Mouse (Mus musculus): ENCODE data around the gene Alx3.

Alx3 gene

DNA sequence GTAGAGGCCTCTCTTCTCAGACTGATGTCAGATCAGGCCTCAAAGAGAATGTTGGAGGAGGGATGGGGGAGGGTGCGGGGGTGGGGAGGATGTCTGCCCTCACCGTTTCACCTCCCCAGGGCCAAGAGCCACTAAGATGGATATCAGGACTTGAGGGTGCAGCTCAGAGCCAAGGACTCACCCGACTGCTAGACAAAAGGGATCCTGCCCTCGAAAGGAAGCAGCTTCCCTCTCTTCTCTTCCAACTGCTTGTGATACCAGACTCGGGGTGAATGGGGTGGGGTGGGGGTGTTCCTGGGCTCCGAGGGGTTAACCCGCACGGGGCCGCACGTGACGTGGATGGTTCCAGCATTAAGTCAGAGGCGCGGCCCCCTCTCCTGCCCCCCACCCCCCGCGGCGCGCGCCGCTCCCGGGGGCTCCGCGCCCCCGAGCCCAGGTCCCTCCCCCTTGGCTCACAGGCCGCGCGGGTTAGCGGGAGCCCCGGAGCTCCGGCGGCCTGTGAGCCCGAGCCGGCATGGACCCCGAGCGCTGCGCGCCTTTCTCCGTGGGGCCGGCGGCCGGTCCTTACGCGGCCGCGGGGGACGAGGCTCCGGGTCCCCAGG, at the start of gene Alx3:
Gene Alx3 (plus strand): TSS at position 370 of the 602 bp plus-strand sequence.
- DNase-seq (ENCODE audit: low spot score): no peak

DNA sequence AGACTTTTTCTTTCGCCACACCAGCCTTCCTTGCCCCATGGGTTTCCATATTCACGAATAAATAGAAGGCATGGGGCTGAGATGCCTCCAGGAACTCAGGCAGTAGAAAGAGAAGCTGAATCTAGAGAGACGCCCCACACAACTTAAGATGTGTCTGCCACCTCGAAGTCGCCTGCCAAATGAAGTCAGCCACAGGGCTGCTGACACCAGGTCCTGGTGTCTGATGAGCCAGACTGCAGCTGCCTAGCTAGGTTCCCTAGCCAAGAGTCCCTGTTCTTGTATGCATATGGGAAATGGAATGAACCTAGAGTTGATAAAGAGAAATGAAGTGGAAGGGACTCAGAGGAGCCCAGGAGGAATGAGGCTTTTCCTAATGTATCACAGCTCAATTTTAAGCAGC, 49.6 kb upstream of the Alx3 start:
- no peak for DNase-seq (ENCODE audit: low spot score)

DNA sequence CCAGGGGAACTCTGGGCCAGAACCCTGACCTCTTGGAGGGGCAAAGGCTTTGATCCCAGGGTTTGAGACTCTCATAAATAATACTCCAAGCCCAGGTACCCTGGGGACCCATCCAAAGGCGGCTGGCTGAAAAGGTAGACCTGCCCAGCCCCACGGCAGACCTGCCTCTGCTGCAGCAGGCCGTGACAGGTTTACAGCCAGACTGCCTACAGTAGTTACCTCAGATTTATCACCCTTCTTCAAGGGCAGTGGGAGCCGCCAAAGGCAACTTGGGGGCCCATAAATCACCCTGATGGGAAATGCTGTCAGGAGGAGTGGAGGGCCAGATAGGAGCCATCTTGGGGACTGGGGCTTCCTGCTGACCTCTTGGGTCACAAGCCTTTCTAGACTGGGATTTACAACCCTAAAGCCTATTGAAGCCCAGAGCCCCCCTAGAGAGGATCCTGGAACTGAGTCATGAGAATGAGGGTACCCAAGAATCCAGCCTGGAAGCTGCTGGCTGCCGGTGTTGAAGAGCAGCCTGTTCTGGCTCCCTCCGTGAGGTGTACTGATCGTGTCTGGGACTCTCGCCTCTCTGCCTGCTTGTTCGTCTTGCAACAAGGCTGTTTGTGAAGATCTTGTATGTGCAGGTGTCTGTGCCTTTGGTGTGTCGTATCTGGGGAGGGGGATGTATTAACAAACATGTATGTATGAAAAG, 49.0 kb upstream of the Alx3 start:
- peak; percentile 83 for DNase-seq (ENCODE audit: low spot score)

DNA sequence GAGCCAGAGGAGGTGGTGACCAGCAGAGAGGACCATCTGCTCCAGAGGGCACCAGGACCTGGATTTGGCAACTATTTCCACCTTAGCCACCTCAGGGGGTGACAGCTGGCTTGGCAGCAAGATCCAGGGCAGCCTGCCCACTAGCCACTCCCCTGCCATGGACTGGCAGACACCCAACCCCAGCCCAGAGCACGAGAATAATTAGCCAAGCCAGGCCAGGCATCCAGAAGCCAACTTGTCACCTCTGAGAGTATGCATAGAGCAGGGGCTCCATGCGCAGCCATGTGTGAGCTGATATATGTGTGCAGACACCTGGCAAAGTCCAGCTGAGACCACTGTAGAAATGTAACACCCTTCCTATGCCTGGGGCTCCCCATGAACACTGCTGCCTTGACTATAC, 47.9 kb upstream of the Alx3 start:
- DNase-seq (ENCODE audit: low spot score): no peak

DNA sequence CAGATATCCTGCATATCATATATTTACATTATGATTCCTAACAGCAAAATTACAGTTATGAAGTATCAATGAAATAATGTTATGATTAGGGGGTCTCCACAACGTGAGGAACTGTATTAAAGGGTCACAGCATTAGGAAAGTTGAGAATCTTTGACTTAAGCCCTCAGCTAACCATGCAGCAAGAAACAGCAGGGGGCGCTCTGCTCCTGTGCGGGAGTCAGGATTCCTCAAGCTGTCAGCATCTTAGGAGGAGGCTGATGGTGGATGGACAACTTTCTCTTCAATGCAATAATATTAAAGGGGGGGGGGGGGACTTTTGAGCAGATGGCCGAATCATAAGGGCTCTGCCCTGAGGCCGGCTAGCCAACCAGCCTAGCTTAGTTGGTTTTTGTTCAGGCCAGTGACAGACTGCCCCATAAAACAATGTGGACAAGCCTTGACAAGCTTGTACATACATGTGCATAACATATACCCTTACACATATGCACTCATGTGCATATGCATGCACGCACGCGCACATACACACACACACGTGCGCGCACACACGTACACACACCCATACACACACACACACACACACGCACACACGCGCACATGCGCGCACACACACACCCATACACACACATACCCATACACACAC, 44.3 kb upstream of the Alx3 start:
- DNase-seq (ENCODE audit: low spot score): peak; percentile 87

DNA sequence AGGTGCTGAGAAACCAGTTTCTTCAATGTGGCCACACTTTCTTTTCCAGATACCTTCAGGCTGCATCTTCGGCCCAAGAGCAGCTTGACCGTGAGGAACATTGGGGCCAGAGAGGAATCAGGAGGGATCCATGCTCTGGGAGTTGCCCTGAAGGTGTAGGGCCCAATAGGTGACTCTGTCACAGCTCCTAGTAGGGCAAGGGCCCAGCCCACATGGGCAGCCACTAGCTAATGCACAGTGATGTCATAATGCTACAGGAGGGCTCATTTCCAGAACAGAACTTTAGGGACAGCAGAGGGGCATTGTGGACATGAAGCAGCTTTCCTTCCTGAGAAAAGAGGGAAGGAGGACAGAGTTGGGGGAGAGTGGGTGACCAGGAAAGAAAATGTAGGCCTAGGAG, 40.0 kb upstream of the Alx3 start, which contains the start of gene Ubl4b:
Gene Ubl4b (minus strand): TSS at position 232 of the 400 bp plus-strand sequence.
- no peak for DNase-seq (ENCODE audit: low spot score)

DNA sequence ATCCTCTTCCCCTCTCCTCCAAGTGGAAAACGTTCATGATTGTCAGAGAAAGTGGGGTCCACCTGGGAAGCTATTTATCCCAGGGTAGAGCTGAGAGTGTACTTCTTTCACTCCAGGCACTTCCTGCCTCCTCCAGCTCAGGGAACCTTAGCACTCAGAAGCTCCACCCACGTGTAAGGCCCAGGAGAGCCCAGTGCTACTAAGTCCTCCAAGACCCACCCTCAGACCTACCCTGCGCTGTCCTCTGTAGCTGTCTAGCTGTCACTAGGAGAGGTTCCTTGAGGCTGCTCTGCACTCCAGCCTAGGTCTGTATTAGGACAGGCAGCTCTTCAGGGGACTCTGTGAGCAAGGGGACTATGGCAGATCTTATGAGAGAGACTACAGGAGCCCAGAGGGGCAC, 36.1 kb upstream of the Alx3 start:
- no peak for DNase-seq (ENCODE audit: low spot score)

DNA sequence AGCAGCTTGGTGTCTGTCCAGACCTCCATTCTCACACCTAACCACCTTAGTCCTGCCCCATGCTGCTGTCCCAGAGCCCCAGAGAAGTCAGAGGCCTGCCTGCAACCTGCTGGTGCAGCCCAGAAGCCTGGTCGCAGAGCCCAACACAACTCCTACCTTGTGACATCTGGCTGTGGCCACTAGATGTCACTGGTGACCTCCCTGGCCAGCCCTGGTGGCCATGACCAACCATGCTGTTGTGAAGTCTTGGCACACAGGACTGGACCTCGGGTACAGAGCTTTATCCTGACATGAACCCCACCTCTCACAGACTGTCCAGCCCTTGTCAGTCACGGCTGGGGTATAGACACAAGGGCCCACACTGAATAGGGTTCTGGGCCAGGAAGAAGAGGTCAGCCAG, 35.6 kb upstream of the Alx3 start:
- DNase-seq (ENCODE audit: low spot score): peak; percentile 84

DNA sequence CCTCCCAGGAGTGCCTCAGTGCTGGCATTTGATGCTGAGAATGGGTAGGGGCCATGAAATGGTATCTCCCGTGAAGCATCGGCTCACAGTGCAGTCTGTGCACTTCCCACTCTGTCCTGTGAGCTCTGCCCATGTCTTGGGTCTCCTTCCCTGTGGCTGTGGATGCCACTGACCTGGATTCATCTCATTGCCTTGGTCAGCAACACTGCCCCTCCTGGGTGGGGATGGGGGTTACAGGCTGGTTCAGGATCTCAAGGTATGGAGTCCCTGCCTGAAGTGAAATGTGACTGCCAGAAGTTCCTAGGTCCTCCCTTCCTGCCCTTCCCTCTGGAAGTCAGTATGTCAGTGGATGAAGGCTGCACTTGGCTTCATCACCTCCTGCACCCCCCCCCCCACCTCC, 32.7 kb upstream of the Alx3 start:
- DNase-seq (ENCODE audit: low spot score): no peak

DNA sequence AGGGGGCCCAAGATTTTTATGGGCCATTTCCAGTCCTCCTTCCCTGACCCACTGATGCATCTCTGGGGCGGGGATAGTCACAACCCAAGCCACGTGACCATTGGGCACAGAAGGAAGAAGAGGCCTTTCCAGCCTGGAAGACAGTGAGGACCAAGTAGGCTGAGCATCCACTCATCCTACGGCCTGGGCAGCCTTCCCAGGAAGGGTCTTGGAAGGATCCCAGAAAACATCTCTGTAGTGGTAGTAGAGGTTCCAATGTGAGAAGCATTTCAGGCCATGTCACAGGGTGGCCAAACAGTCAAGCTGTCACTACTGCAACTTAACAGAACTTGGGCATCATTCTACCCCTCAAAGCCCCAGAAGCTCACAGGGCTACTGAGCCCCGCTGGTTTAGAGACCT, 32.2 kb upstream of the Alx3 start:
- no peak for DNase-seq (ENCODE audit: low spot score)

DNA sequence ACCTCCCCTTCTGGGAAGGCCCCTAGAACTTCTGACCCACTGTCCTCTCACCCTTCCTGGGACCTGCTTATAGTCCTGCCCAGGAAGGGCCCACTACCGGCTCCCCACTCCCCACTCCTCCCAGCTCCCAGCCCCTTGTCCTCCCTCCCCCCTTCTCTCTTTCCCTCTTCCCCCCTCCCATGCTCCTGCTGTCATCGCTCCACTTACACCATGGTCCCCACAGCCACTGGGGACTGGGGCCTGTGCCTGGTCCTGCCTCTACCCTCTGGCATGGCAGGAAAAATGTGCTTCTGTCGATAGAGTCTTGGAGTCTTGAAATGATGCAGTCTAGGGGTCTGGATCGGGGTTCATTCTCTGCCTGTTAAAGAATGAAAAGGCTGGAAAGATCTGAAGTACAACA, 31.0 kb upstream of the Alx3 start:
- no peak for DNase-seq (ENCODE audit: low spot score)

DNA sequence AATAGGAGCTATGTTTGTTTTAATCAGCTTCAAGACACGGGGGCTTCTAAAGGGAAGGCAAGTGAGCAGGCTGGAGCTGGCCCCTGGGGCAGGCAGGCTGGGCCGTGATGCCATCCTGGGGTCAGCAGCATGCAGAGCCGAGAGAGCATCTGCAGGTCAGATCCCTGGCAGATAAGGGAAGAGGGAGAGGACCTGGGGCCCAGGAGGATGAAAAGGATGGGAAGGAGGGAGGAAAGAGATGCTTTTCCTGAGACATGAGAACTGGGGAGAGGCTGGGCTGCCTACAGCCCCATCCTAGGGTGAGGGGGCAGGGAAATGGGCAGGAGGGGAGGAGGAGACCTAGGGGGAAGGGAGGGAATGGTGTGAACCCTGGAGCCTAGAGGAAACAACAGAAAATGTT, 29.5 kb upstream of the Alx3 start:
- no peak for DNase-seq (ENCODE audit: low spot score)

DNA sequence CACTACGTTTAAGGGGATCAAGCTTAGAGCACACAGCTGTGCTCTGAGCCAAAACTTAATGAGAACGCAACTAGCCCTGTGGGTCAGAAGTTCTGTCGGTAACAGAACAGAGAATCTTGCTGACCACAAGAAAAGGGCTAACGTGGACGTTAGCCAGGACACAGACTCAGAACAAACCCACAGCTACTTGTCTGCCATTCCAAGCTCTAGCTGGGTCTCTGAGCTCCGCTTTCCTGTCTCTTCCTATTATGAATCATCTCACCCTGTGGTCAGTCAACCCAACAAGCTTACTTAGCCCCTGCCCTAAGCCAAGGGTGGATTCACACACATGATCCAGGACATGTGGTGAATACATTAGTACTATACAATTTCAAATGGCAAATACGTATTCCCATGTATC, 27.1 kb upstream of the Alx3 start:
- DNase-seq (ENCODE audit: low spot score): no peak

DNA sequence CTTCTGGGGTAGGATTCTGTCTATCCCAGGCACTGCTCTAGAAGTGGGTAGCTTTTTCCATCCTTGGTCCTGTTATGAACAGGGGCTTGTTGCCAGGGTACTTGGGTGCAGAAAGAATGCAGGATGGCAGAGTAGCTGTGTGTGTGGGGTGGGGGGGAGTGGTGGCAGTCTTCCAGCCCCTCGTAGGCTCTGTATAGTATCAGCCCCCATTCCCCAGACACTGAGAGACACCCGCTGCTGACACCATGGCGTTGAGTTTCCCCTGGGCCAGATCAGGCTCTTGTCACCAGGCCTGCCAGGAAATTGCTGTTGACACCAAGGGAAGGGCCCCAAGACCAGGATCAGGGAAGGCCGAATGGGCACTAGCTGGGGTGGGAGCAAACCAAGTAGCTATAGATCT, 26.1 kb upstream of the Alx3 start:
- DNase-seq (ENCODE audit: low spot score): no peak

DNA sequence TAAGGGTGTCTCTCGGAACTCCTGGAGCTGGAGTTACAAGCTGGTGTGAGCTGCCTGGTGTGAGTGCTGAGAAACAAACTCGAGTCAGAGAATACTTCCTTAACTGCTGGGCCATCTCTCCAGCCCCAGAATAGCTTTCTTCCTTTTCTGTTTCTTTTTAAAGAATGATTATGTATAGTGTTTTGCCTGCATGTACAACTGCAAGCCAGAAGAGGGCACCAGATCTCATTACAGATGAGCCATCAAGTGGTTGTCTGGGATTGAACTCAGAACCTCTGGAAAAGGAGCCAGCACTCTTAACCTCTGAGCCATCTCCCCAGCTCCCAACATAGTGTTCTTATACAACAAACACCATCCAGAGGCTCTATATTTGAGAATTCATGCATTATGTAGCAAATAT, 23.6 kb upstream of the Alx3 start:
- DNase-seq (ENCODE audit: low spot score): no peak

DNA sequence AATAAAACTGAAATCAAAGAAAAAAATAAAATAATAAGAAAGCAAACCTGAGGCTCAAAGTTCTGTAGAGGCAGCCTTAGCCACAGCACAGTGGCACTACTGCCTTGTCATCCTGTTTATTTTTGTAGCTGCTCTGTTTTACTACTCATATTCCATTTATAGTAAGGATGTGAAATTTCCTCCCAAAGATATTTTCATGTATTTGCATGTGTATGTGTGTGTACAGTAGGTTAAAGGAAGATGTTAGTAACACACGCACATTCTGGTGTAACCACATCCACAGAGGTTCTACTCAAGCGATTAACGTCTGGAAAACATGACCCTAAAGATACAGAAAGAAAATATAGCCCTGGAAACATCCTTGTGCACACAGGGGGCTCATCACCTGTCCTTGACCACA, 18.0 kb upstream of the Alx3 start:
- no peak for DNase-seq (ENCODE audit: low spot score)

DNA sequence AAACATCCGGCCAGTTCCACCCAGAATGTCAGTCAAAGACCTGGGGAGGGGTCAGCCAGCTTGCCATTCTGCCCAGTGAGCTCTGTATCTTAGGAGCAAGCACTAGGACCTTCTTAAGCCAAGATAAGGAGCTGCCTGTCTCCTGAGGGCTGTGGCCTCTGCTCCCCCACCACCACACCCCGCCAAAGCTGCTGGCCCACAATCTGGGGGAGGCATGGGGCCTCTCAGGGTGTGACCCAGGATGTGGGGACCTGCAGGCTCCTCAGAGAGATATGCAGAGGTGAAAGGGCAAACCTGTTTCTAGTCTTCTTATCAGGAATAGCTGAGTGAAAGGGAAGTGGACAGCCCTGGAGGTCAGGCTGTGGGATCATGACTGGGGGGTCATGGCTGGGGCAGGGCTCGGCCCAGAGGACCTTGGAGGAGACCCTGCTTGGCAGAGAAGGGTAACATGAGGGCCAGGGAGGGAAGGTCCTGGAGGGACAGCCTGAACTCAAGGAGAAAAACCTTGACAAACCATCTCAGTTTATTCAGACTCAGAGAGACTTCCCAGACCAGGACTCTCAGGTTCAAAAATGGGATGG, 16.9 kb upstream of the Alx3 start:
- DNase-seq (ENCODE audit: low spot score): no peak

DNA sequence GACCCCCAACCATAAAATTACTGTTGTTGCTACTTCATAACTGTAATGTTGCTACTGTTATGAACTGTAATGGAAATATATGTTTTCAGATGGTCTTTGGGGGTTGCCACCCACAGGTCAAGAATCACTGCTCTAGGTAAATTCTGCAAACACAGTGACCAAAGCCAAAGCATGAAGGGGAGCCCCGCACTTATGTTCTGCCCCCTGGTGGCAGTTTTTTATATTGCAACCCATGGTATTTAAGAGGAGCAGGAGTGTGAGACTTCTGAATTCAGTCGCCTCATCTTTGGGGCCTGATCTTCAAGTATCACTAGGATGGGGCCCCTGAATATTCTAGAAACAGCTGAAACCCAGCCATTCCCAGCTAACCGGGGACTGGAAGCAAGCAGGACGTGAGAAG, 15.4 kb upstream of the Alx3 start:
- DNase-seq (ENCODE audit: low spot score): peak; percentile 92

DNA sequence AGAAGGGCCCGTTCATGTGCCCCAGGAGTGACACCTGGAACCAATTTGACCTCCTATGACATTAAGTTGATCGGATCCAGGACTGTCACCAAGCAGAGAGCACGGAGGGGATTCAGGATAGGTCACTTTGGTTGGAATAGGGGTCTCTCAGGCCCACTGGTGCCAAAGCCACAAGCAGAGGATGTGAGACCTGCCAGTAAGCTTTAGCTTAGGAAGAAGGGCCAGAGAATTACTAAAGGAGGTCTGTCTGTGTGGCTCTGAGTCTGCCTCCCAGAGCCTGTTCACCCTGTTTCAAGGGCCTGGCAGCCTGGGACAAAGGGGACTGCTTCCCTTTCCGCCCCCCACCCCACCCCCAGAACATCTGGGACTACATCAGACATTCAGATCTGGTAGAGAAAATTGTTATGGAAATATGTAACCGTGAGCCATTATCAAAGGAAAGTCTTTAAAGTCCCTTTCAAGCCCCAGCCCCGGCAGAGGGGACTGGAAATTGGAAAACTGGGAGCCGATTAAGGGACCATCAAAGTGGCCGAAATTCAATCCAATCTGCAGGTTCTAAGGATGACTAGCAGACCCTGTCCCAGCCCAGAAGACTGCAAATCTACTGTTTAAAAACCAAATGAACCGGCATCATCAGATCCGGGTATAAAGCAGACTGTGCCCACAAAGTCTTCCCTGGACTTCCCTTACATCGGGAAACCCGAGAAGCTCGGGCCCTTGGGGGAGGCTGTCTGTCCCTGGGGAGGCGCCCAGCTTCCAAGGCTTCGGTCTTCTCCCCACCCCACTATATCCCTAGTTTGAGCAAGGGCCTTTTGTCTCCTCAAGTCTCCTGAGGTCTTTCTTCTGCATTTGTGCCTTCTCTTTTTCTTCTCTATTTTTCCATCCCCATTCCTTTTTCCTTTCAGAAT, 13.5 kb upstream of the Alx3 start:
- DNase-seq (ENCODE audit: low spot score): peak; percentile 42

DNA sequence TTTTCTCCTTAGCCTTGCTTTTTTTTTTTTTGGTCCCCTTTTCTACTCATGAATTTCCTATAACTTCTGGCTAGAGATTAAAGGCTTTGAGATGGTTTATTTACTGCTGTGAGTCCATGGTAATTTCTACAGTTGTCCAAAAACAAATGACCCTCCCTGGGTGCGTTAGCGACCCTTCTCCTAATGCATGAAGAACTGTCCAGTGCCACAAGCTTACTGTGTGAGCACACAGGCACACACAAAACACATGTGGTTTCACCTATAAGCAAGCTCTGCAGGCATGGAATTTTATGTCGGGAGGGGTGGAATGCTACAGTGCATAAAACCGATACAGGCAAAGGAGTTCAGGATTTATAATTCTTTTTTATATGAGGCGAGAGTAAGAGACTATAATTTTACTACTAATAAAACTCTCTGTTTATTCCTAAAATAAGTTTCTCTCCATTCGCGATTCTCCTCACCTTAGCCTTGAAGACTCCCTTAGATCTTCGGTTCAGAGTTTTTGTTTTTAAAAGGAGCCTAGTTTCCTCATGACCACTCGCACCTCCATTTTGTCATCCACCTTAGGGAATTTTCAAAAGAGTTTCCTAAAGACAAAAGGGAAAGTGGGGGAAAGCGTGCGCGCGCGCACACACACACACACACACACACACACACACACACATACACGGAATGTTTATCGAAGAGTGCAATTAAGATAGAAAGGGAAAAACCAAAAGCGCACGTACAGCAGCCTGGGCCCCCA, 12.5 kb upstream of the Alx3 start:
- DNase-seq (ENCODE audit: low spot score): peak; percentile 41
